Mouse (Mus musculus): ENCODE data around the gene Gfod1. TPM values are rescaled to one million over a fixed set of nuclear protein-coding genes. Genes with fewer than 3 reads are reported as not detected.

Gene Gfod1
- polyA plus RNA-seq, 1 experiment from 2014 or later = 0.66 TPM

- H3K4me1 ChIP-seq (ENCODE audit: control insufficient read depth, insufficient read depth, low read length) = no peaks in the 10 kb centered on the region
- H3K27ac ChIP-seq (ENCODE audit: low read depth, low read length) = no peak overlapping the region
- no peaks in the 10 kb centered on the region for H3K9me3 ChIP-seq (ENCODE audit: control insufficient read depth, low read length)
- no peaks in the 10 kb centered on the region for H3K36me3 ChIP-seq (ENCODE audit: control insufficient read depth, insufficient read depth, low read length)
- WGBS = 87% methylated on average over 6 of the region's 6 CpGs
- no peak overlapping the region for H3K4me3 ChIP-seq (ENCODE audit: low read depth, low read length)
- no peak overlapping the region for H3K4me2 ChIP-seq (ENCODE audit: low read depth)
- ATAC-seq (ENCODE audit: insufficient read depth, low FRiP score, low TSS enrichment) (no peak), DNase-seq (ENCODE audit: low spot score) (no peak)
- H3K27me3 ChIP-seq (ENCODE audit: control insufficient read depth, insufficient read depth, low read length) = no peaks in the 10 kb centered on the region
- H3K9ac ChIP-seq (ENCODE audit: low read length) = no peak overlapping the region
These were observed 67.3 kb downstream of the Gfod1 start for GRCm38 (mm10) chr13:43236630-43237029.

GRCm38 (mm10) chr13:43235982-43236381, 68.0 kb downstream of the Gfod1 start:
- Histone ChIP-seq H3K9ac (ENCODE audit: low read length) (no peak overlapping the region), H3K4me2 (ENCODE audit: low read depth) (no peak overlapping the region), H3K9me3 (ENCODE audit: control insufficient read depth, low read length) (no peaks in the 10 kb centered on the region), H3K36me3 (ENCODE audit: control insufficient read depth, insufficient read depth, low read length) (no peaks in the 10 kb centered on the region), H3K4me3 (ENCODE audit: low read depth, low read length) (no peak overlapping the region), H3K4me1 (ENCODE audit: control insufficient read depth, insufficient read depth, low read length) (no peaks in the 10 kb centered on the region), H3K27me3 (ENCODE audit: control insufficient read depth, insufficient read depth, low read length) (no peaks in the 10 kb centered on the region), H3K27ac (ENCODE audit: low read depth, low read length) (no peak overlapping the region)
- 85% methylated on average over 4 of the region's 4 CpGs for WGBS
- DNase-seq (ENCODE audit: low spot score) = no peak
- ATAC-seq (ENCODE audit: insufficient read depth, low FRiP score, low TSS enrichment) = no peak

- no peaks in the 10 kb centered on the region for H3K27me3 ChIP-seq (ENCODE audit: control insufficient read depth, insufficient read depth, low read length)
- H3K4me2 ChIP-seq (ENCODE audit: low read depth) = no peak overlapping the region
- H3K9me3 ChIP-seq (ENCODE audit: control insufficient read depth, low read length) = no peaks in the 10 kb centered on the region
- no peak overlapping the region for H3K9ac ChIP-seq (ENCODE audit: low read length)
- WGBS = 86% methylated on average over 3 of the region's 3 CpGs
- H3K27ac ChIP-seq (ENCODE audit: low read depth, low read length) = no peak overlapping the region
- no peaks in the 10 kb centered on the region for H3K4me1 ChIP-seq (ENCODE audit: control insufficient read depth, insufficient read depth, low read length)
- H3K4me3 ChIP-seq (ENCODE audit: low read depth, low read length) = no peak overlapping the region
- DNase-seq (ENCODE audit: low spot score) (no peak), ATAC-seq (ENCODE audit: insufficient read depth, low FRiP score, low TSS enrichment) (no peak)
- no peaks in the 10 kb centered on the region for H3K36me3 ChIP-seq (ENCODE audit: control insufficient read depth, insufficient read depth, low read length)
These were observed 68.4 kb downstream of the Gfod1 start for GRCm38 (mm10) chr13:43235586-43235910.

- Histone ChIP-seq H3K4me1 (ENCODE audit: control insufficient read depth, insufficient read depth, low read length) (no peaks in the 10 kb centered on the region), H3K4me2 (ENCODE audit: low read depth) (no peak overlapping the region), H3K9ac (ENCODE audit: low read length) (no peak overlapping the region), H3K9me3 (ENCODE audit: control insufficient read depth, low read length) (no peaks in the 10 kb centered on the region), H3K4me3 (ENCODE audit: low read depth, low read length) (no peak overlapping the region), H3K27ac (ENCODE audit: low read depth, low read length) (no peak overlapping the region), H3K27me3 (ENCODE audit: control insufficient read depth, insufficient read depth, low read length) (no peaks in the 10 kb centered on the region), H3K36me3 (ENCODE audit: control insufficient read depth, insufficient read depth, low read length) (no peaks in the 10 kb centered on the region)
- DNase-seq (ENCODE audit: low spot score) (no peak), ATAC-seq (ENCODE audit: insufficient read depth, low FRiP score, low TSS enrichment) (no peak; the same call in 1 of the 2 replicates)
- WGBS = 68% methylated on average over 9 of the region's 9 CpGs
These were observed 68.9 kb downstream of the Gfod1 start for GRCm38 (mm10) chr13:43234869-43235585.

- H3K36me3 ChIP-seq (ENCODE audit: control insufficient read depth, insufficient read depth, low read length) = no peaks in the 10 kb centered on the region
- no peak overlapping the region for H3K27ac ChIP-seq (ENCODE audit: low read depth, low read length)
- WGBS = 62% methylated on average over 4 of the region's 4 CpGs
- no peaks in the 10 kb centered on the region for H3K4me1 ChIP-seq (ENCODE audit: control insufficient read depth, insufficient read depth, low read length)
- DNase-seq (ENCODE audit: low spot score) (no peak), ATAC-seq (ENCODE audit: insufficient read depth, low FRiP score, low TSS enrichment) (no peak)
- no peak overlapping the region for H3K9ac ChIP-seq (ENCODE audit: low read length)
- H3K27me3 ChIP-seq (ENCODE audit: control insufficient read depth, insufficient read depth, low read length) = no peaks in the 10 kb centered on the region
- H3K4me2 ChIP-seq (ENCODE audit: low read depth) = no peak overlapping the region
- no peaks in the 10 kb centered on the region for H3K9me3 ChIP-seq (ENCODE audit: control insufficient read depth, low read length)
- no peak overlapping the region for H3K4me3 ChIP-seq (ENCODE audit: low read depth, low read length)
These were observed 70.6 kb downstream of the Gfod1 start for GRCm38 (mm10) chr13:43233331-43233730.

GRCm38 (mm10) chr13:43231965-43232860, 71.8 kb downstream of the Gfod1 start:
- 48% methylated on average over 13 of the region's 13 CpGs for WGBS
- Histone ChIP-seq H3K9ac (ENCODE audit: low read length) (no peak overlapping the region), H3K4me1 (ENCODE audit: control insufficient read depth, insufficient read depth, low read length) (no peaks in the 10 kb centered on the region), H3K9me3 (ENCODE audit: control insufficient read depth, low read length) (no peaks in the 10 kb centered on the region), H3K27me3 (ENCODE audit: control insufficient read depth, insufficient read depth, low read length) (no peaks in the 10 kb centered on the region), H3K36me3 (ENCODE audit: control insufficient read depth, insufficient read depth, low read length) (no peaks in the 10 kb centered on the region), H3K4me2 (ENCODE audit: low read depth) (no peak overlapping the region), H3K27ac (ENCODE audit: low read depth, low read length) (no peak overlapping the region), H3K4me3 (ENCODE audit: low read depth, low read length) (no peak overlapping the region)
- ATAC-seq (ENCODE audit: insufficient read depth, low FRiP score, low TSS enrichment) = no peak
- no peak for DNase-seq (ENCODE audit: low spot score)

- no peak for DNase-seq (ENCODE audit: low spot score)
- Histone ChIP-seq H3K27ac (ENCODE audit: low read depth, low read length) (no peak overlapping the region), H3K9me3 (ENCODE audit: control insufficient read depth, low read length) (no peaks in the 10 kb centered on the region), H3K4me2 (ENCODE audit: low read depth) (no peak overlapping the region), H3K36me3 (ENCODE audit: control insufficient read depth, insufficient read depth, low read length) (no peaks in the 10 kb centered on the region), H3K9ac (ENCODE audit: low read length) (no peak overlapping the region), H3K4me3 (ENCODE audit: low read depth, low read length) (no peak overlapping the region), H3K27me3 (ENCODE audit: control insufficient read depth, insufficient read depth, low read length) (no peaks in the 10 kb centered on the region), H3K4me1 (ENCODE audit: control insufficient read depth, insufficient read depth, low read length) (no peaks in the 10 kb centered on the region)
- WGBS = 78% methylated on average over 4 of the region's 4 CpGs
- no peak for ATAC-seq (ENCODE audit: insufficient read depth, low FRiP score, low TSS enrichment)
These were observed 73.1 kb downstream of the Gfod1 start for GRCm38 (mm10) chr13:43230842-43231241.

GRCm38 (mm10) chr13:43230238-43230637, 73.7 kb downstream of the Gfod1 start:
- Histone ChIP-seq H3K9me3 (ENCODE audit: control insufficient read depth, low read length) (no peaks in the 10 kb centered on the region; the same call in 1 of the 2 replicates), H3K4me1 (ENCODE audit: control insufficient read depth, insufficient read depth, low read length) (no peaks in the 10 kb centered on the region), H3K36me3 (ENCODE audit: control insufficient read depth, insufficient read depth, low read length) (no peaks in the 10 kb centered on the region), H3K9ac (ENCODE audit: low read length) (no peak overlapping the region), H3K4me3 (ENCODE audit: low read depth, low read length) (no peak overlapping the region), H3K4me2 (ENCODE audit: low read depth) (no peak overlapping the region), H3K27ac (ENCODE audit: low read depth, low read length) (no peak overlapping the region), H3K27me3 (ENCODE audit: control insufficient read depth, insufficient read depth, low read length) (no peaks in the 10 kb centered on the region)
- DNase-seq (ENCODE audit: low spot score) (no peak), ATAC-seq (ENCODE audit: insufficient read depth, low FRiP score, low TSS enrichment) (no peak)
- 82% methylated on average over 6 of the region's 6 CpGs for WGBS

GRCm38 (mm10) chr13:43229767-43230166, 74.2 kb downstream of the Gfod1 start:
- Histone ChIP-seq H3K9ac (ENCODE audit: low read length) (no peak overlapping the region), H3K36me3 (ENCODE audit: control insufficient read depth, insufficient read depth, low read length) (no peaks in the 10 kb centered on the region), H3K4me2 (ENCODE audit: low read depth) (no peak overlapping the region), H3K9me3 (ENCODE audit: control insufficient read depth, low read length) (no peaks in the 10 kb centered on the region; the same call in 1 of the 2 replicates), H3K27me3 (ENCODE audit: control insufficient read depth, insufficient read depth, low read length) (no peaks in the 10 kb centered on the region), H3K27ac (ENCODE audit: low read depth, low read length) (no peak overlapping the region), H3K4me1 (ENCODE audit: control insufficient read depth, insufficient read depth, low read length) (no peaks in the 10 kb centered on the region), H3K4me3 (ENCODE audit: low read depth, low read length) (no peak overlapping the region)
- no peak for DNase-seq (ENCODE audit: low spot score)
- 83% methylated on average over 3 of the region's 3 CpGs for WGBS
- no peak for ATAC-seq (ENCODE audit: insufficient read depth, low FRiP score, low TSS enrichment)

Data from neural tube, embryonic 11.5 days (tissue).